Mouse (Mus musculus): ENCODE measurements around the gene Phactr4.

GRCm38 (mm10) chr4:132367480-132368201 lies 54.6 kb downstream of the Phactr4 start:
- TF ChIP-seq POLR2A (IDR thresholded peaks at IDR 0.05; ENCODE audit: control insufficient read depth, extremely low read depth, insufficient read depth, low read length, poor library complexity): no peak
- TF ChIP-seq CTCF (IDR thresholded peaks at IDR 0.05; ENCODE audit: borderline replicate concordance, control insufficient read depth, extremely low read depth, insufficient read depth, low read length, poor library complexity): no peak

Measured in thymus, adult 2 months (tissue).